ENCODE assay signal across 17 mouse cellular contexts in the genomic region with DNA sequence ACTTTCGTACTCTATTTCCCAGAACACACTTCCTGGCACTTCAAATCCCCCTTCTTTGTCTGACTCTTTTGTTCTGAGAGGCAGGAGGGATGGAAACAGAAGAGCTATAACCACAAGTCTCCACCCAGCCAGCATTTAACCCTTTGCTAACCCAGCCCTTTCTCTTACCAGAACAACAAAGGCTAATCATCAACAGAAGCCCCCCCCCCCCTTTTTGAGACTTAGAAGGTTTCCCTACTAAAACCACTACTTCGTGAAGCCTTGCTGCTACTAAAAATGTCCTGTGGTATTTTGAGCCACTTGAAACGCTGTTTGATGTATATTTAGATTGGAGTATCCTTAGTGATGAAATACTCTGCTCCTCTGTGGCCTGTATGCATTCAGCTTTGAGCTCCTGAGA. TPM values are rescaled to one million over a fixed set of nuclear protein-coding genes. Genes with fewer than 3 reads are reported as not detected.
DNase-seq lines count a peak whose midpoint lies in the region; ATAC-seq and TF ChIP-seq lines count a peak whose summit lies in the region.
"Had no signal": no experiment of that assay in that cellular context is flagged by ENCODE, and none has a peak within 500 bp of the region (broad histone marks: within the 10 kb centered on the region; RNA-seq: fewer than 3 reads in every experiment).

No protein-coding gene starts in this region.

- TF ChIP-seq CTCF in kidney, postnatal 0 days (IDR thresholded peaks at IDR 0.05; ENCODE audit: low read depth): no peak

- H3K36me3 ChIP-seq in kidney, postnatal 0 days (ENCODE audit: insufficient read depth, low read length): no peaks in the 10 kb centered on the region
- H3K36me3 ChIP-seq in limb, embryonic 10.5 days: no peaks in the 10 kb centered on the region
- H3K36me3 ChIP-seq in neural tube, embryonic 14.5 days (ENCODE audit: control insufficient read depth, insufficient read depth, low read length): no peaks in the 10 kb centered on the region
- H3K36me3 ChIP-seq: G1E; heart, embryonic 15.5 days had no signal

- no peak overlapping the region for H3K4me3 ChIP-seq in kidney, postnatal 0 days (replicated peaks; ENCODE audit: low read depth, low read length)
- no peak overlapping the region for H3K4me3 ChIP-seq in limb, embryonic 10.5 days
- H3K4me3 ChIP-seq in neural tube, embryonic 14.5 days (ENCODE audit: low read depth, low read length): no peak overlapping the region
- H3K4me3 ChIP-seq: heart, embryonic 15.5 days; left cerebral cortex, adult 2 months had no signal

- H3K9ac ChIP-seq in kidney, postnatal 0 days (ENCODE audit: low read depth, low read length): no peak overlapping the region
- no peak overlapping the region for H3K9ac ChIP-seq in neural tube, embryonic 14.5 days (replicated peaks; ENCODE audit: low read depth, low read length)
- H3K9ac ChIP-seq: heart, embryonic 15.5 days had no signal

- no peak for ATAC-seq in kidney, postnatal 0 days (replicated peaks; ENCODE audit: low FRiP score, low read depth)
- no peak for ATAC-seq in neural tube, embryonic 14.5 days (ENCODE audit: low read depth)

- H3K4me1 ChIP-seq in kidney, postnatal 0 days (replicated peaks; ENCODE audit: insufficient read depth, low read length): 0 out of 2 replicates have a peak, but pooled peaks cover 4% of the 10 kb centered on the region
- peaks cover 64% of the 10 kb centered on the region for H3K4me1 ChIP-seq in limb, embryonic 10.5 days
- peaks cover 27% of the 10 kb centered on the region for H3K4me1 ChIP-seq in neural tube, embryonic 14.5 days (ENCODE audit: control insufficient read depth, insufficient read depth, low read length)

- DNase-seq in kidney, postnatal 0 days (ENCODE audit: low spot score): peak; percentile 25
- DNase-seq in kidney, postnatal 10 days: no peak
- peak; percentile 32 for DNase-seq in embryo, embryonic 9.5 days (ENCODE audit: extremely low spot score)
- no peak for DNase-seq in limb, embryonic 10.5 days (ENCODE audit: low spot score)
- no peak for DNase-seq in adrenal gland, postnatal 14 days
- no peak for DNase-seq in c-Kit-positive CD71-positive TER-119-positive erythroid progenitor cells, embryonic 14.5 days (ENCODE audit: low spot score)
- DNase-seq: adrenal gland, postnatal 10 days; cerebellum, adult 9-11 months; kidney, adult 8-10 months; lung, adult 18-20 months; right cerebral cortex, postnatal 25 days had no signal

- H3K27me3 ChIP-seq in kidney, postnatal 0 days (ENCODE audit: insufficient read depth, low read length): no peaks in the 10 kb centered on the region
- H3K27me3 ChIP-seq in limb, embryonic 10.5 days (ENCODE audit: low read depth, poor library complexity, severe bottlenecking): no peaks in the 10 kb centered on the region
- no peaks in the 10 kb centered on the region for H3K27me3 ChIP-seq in neural tube, embryonic 14.5 days (ENCODE audit: control insufficient read depth, insufficient read depth, low read length)
- H3K27me3 ChIP-seq: heart, embryonic 15.5 days had no signal

- no peaks in the 10 kb centered on the region for H3K9me3 ChIP-seq in kidney, postnatal 0 days (replicated peaks; ENCODE audit: low read length)
- no peaks in the 10 kb centered on the region for H3K9me3 ChIP-seq in limb, embryonic 10.5 days (replicated peaks)
- H3K9me3 ChIP-seq in neural tube, embryonic 14.5 days (ENCODE audit: control insufficient read depth, low read length): no peaks in the 10 kb centered on the region
- H3K9me3 ChIP-seq: heart, embryonic 15.5 days had no signal

- H3K27ac ChIP-seq in kidney, postnatal 0 days: no peak overlapping the region
- peak overlapping the region; percentile 82; the same call in 1 of the 2 replicates for H3K27ac ChIP-seq in limb, embryonic 10.5 days
- peak overlapping the region; percentile 13; the same call in 1 of the 2 replicates for H3K27ac ChIP-seq in neural tube, embryonic 14.5 days (ENCODE audit: low read depth, low read length)
- H3K27ac ChIP-seq: heart, embryonic 15.5 days had no signal

- H3K4me2 ChIP-seq in kidney, postnatal 0 days (ENCODE audit: low read length): no peak overlapping the region
- H3K4me2 ChIP-seq in neural tube, embryonic 14.5 days (ENCODE audit: low read depth, low read length): no peak overlapping the region
- H3K4me2 ChIP-seq: heart, embryonic 15.5 days had no signal

- 34% methylated on average over 3 of the region's 3 CpGs for WGBS in kidney, postnatal 0 days
- WGBS in limb, embryonic 10.5 days: 34% methylated on average over 3 of the region's 3 CpGs
- WGBS in neural tube, embryonic 14.5 days: 12% methylated on average over 3 of the region's 3 CpGs

RNA-seq across cellular contexts. Expression of gene Gm21954, which starts 52.7 kb away (rescaled TPM):
- polyA plus RNA-seq in kidney, postnatal 0 days (2015; fragmentation: Nextera tagmentation; extraction: Ambion mirVana): not detected in 2 replicates
- polyA plus RNA-seq in limb, embryonic 10.5 days (2016; fragmentation: Nextera tagmentation; extraction: Ambion mirVana): not detected in 2 replicates
- not detected in 2 replicates for polyA plus RNA-seq in neural tube, embryonic 14.5 days (2014; fragmentation: Nextera tagmentation; extraction: Ambion mirVana)
- not detected in 2 replicates for total RNA-seq in adrenal gland, postnatal 14 days (2021)
- total RNA-seq: adrenal gland, postnatal 10 days; G1E; left cerebral cortex, adult 2 months had no signal
- polyA plus RNA-seq: frontal cortex, adult 2 months; G1E; heart, embryonic 15.5 days; stomach, embryonic 16.5 days had no signal

Comparison
In these comparisons a context has a peak if more than half of its experiments do, and no peak if none do; other contexts are left out.
1. DNase-seq: peak in kidney, postnatal 0 days (single experiment) and embryo, embryonic 9.5 days (single experiment); none in kidney, postnatal 10 days (single experiment), limb, embryonic 10.5 days (single experiment), adrenal gland, postnatal 14 days (single experiment) and c-Kit-positive CD71-positive TER-119-positive erythroid progenitor cells, embryonic 14.5 days (single experiment).